Mouse (Mus musculus): ENCODE measurements around the gene Rps2.

DNA sequence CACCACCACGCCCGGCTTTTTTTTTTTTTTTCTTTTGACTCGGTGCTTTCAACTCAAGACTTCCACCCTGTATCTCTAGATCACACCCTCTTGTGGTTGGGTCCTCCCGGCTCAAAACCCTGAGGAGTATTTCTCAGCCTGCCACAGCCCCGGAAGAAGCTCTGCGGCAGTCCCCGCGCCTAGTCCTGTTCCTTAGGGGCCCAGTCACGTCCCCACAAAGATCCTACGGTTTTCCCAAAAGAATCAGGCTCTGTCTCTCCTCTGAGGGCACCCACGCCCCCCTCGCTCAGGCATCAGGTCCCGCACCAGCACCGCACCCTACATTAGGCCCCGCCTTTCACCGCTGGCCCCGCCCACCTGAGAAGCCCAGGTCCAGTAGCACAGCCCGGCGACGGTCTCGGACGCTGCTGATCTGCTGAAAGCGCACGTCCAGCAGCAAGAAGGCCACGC, 30.7 kb upstream of the Rps2 start:
- TF ChIP-seq POLR2A (IDR thresholded peaks at IDR 0.05; ENCODE audit: insufficient read depth, low read depth, low read length), result no peak
- TF ChIP-seq CTCF (IDR thresholded peaks at IDR 0.05; ENCODE audit: insufficient read depth, low read depth, low read length), result no peak

All from olfactory bulb, adult 2 months (tissue).